Mouse (Mus musculus): ENCODE results near the gene Slc6a20a.
A peak's percentile ranks its signal among the peaks of the same experiment; 100 is the strongest.

Gene Slc6a20a

GRCm38 (mm10) chr9:123636771-123637170 is 41.9 kb downstream of the Slc6a20a start:
- no peak for DNase-seq

- peak in 1 of 2 experiments; percentile 51 for DNase-seq
Observed at GRCm38 (mm10) chr9:123632993-123633392, 45.7 kb downstream of the Slc6a20a start.

- peak; percentile 64 to 76 for DNase-seq
Observed at GRCm38 (mm10) chr9:123632281-123632680, 46.4 kb downstream of the Slc6a20a start, which contains the start of gene Slc6a20b. Slc6a20b (minus strand) TSS chr9:123632565.

DNA sequence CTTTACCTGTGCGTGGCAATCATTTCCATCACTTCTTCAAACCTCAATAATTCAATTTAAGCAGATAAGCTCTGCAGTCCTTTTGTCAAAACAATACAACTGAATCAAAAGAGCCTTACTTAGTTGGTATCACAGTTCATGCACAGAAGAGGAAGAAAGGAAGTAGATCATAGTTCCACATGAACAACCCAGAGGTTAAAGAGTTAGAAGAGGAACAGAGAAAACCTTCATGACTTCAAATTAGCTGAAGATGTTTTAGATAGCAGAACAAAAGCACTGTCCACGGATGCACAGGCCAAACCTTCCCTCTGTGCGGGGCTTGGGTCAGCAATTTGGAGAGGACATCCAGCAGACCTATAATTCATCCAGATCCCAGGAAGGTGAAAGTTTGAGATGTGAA is 47.0 kb downstream of the Slc6a20a start:
- DNase-seq: no peak

DNA sequence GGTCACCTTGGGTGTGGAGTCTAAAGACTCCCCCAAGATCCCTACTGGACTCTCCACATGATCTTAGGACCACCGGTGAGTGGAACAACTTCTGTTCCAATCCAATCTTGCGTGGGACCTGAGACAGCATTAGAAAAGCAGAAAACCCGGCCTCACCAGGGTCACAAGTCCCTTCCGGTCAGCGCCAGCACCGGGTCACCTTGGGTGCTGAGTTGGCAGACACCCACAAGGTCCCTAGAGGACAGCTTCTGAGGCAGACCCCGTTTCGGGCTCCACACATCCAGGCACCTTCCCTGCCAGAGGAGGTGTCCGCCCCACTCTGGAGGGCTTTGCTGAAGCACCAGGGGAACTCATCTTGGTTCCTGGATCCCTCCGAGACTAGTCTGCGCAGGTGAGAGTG is 52.9 kb downstream of the Slc6a20a start:
- DNase-seq: peak; percentile 53 to 84

- no peak for DNase-seq
Observed at GRCm38 (mm10) chr9:123624741-123625140, 53.9 kb downstream of the Slc6a20a start.

- no peak for DNase-seq
Observed at GRCm38 (mm10) chr9:123620311-123621098, 58.2 kb downstream of the Slc6a20a start.

DNA sequence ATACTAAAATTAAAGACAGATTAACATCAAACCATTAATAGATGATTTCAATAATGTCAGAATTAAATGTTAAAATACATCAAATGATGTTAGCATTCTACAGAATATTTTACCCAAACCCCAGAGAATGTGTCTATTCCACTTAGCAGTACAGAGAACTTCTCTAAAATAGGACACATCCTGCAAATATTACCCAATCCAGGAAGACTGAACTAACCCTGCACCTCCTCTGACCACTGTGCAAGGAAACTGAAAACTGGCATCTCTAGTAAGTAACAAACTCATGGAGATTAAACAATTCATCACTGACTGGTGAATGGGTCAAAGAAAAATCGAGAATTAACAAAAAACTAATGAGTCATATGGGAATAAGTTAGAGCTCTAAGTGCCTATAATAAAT is 77.2 kb downstream of the Slc6a20a start:
- DNase-seq: no peak

DNA sequence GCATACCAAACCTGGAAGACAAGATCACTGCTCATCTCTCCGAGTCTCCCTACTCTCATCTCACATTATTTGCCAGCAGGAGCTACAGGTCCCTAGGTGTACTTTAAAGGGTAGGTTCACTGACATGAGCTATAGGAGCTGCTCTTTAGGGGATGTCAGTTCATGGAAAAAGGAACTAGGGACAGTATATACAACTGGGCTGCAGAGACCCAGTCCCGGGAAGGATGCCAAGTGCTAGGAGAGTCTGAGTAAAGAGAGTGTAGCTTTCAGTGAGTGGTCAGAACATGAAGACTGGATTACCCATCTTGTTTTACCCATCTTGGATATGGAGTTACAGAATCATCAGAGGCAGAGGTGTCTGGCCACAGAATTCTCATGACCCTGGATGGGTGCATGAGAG is 81.3 kb downstream of the Slc6a20a start:
- DNase-seq: no peak

DNA sequence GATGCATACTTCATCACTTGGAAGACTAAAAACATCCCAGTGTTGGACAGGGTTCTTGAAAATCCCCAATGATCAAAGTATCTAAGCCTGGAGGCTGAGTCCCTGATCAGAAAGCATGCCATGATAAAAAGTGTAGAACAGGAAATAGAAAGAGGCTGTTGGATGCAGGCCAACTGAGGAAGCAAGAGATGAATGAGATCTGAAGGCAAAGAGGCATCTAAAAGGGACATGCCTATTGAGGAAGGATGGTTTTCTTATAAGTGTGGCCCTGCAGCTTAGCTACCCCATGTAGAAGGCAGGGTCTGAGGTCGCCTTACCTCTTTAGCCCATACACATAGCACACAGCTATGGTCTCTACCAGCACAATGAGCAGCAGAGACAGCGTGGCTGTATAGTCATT is 81.8 kb downstream of the Slc6a20a start:
- DNase-seq: no peak

DNA sequence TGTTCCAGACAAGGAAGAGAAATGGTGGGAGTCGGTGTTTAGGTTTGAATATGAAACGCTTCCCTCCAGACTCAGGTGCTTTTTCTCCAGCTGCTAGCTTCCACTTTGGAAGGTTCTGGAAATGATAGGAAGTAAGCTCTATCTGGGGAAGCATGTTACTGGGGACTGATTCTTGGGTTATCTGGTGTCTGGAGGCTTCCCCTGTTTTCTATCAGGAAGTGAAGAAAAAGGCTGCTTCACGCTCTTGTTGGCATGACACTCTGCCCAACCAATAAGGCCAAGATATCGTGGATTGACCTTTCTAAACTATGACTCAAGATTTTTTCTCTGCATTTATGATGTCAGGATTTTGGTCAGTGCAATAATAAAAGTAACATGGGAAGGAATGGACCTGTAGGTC is 83.5 kb downstream of the Slc6a20a start:
- DNase-seq: no peak

- peak; percentile 60 to 83 for DNase-seq
Observed at GRCm38 (mm10) chr9:123589240-123589910, 89.3 kb downstream of the Slc6a20a start.
